Mouse (Mus musculus) stomach, embryonic 14.5 days (tissue): ENCODE measurements at regions not wholly inside any gene's neighbourhood (a gene's known extent, or its start where the extent isn't known, plus 50 kb on each side); places are given as distances from the start of the nearest gene placed in this dataset.

ENCODE experiments used
- ATAC-seq: fragments of 200-750 bp; cut with Nextera tagmentation; 2 replicates; pipeline ENCODE4 v1.8.0; 2017; ENCODE audit warnings: low read depth, moderate TSS enrichment; ENCODE audit not compliant: insufficient number of reproducible peaks, insufficient read depth, low FRiP score
- H3K27ac ChIP-seq: fragments of 300-500 bp; sonication (generic); 2 replicates; pipeline ENCODE4 v1.5.1; 2014; ENCODE audit warnings: mild to moderate bottlenecking, low read length, moderate library complexity, mixed read lengths
- H3K27me3 ChIP-seq: fragments of 300-500 bp; sonication (generic); 2 replicates; pipeline ENCODE4 v1.6.1; 2014; ENCODE audit warnings: low read length, control low read depth, mixed read lengths; ENCODE audit not compliant: control insufficient read depth, insufficient read depth
- H3K36me3 ChIP-seq: fragments of 300-500 bp; sonication (generic); 2 replicates; pipeline ENCODE4 v1.6.1; 2014; ENCODE audit warnings: mild to moderate bottlenecking, control low read depth, low read length, moderate library complexity, mixed read lengths; ENCODE audit not compliant: control insufficient read depth, insufficient read depth
- H3K4me1 ChIP-seq: fragments of 300-500 bp; sonication (generic); 2 replicates; pipeline ENCODE4 v1.6.1; 2014; ENCODE audit warnings: low read length, control low read depth, mixed read lengths; ENCODE audit not compliant: control insufficient read depth, insufficient read depth
- H3K4me2 ChIP-seq: fragments of 300-500 bp; sonication (generic); replicated peaks from 2 replicates; pipeline ENCODE4 v1.6.1; 2014; ENCODE audit warnings: low read depth, low read length, control low read depth
- H3K4me3 ChIP-seq: fragments of 300-500 bp; sonication (generic); 2 replicates; pipeline ENCODE4 v1.5.1; 2014; ENCODE audit warnings: low read depth, low read length, control low read depth
- H3K9ac ChIP-seq: fragments of 300-500 bp; sonication (generic); replicated peaks from 2 replicates; pipeline ENCODE4 v1.6.1; 2014; ENCODE audit warnings: low read depth, mild to moderate bottlenecking, control low read depth, low read length, moderate library complexity, mixed read lengths
- H3K9me3 ChIP-seq: fragments of 300-500 bp; sonication (generic); 2 replicates; pipeline ENCODE4 v1.6.1; 2016; ENCODE audit warnings: low read depth, low read length, control low read depth; ENCODE audit not compliant: control insufficient read depth
- WGBS: fragments of 180-500 bp; shearing (Covaris S2); extraction: QIAGEN DNeasy Blood & Tissue Kit; methylation state at CpG from one replicate; pipeline ENCODE4 v1.1.7; 2014; 5-methylcytosine and 5-hydroxymethylcytosine counted together

DNA sequence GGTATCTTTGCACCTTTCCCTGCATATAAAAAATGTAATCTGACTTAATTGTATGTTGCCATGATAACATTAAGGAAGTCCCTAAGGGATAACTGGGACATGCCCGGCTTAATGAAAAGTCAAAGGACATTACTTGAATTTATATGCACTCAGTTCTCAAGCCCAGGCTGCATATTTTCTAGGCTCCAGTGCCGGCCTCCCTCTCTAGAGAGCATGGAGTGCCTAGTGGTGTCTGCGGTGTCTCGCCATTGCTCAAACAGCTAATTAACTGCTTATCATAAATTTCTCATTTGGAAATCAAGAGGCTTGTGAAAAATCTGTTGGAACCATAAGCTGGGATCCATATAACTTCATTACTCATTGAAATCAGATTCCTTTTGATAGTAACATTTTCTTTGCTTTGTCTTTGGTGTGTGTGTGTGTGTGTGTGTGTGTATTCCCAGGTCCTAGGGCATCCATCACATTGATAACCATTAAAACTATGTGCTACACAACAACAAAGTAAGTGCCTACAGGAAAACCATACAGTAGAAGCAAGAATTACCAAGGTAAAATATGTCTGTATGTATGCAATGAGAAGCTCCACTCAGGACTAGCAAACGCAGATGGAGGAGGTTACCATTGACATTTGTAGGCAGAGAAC is 238.0 kb upstream of the Apob start:
- Histone ChIP-seq H3K27me3 (no peaks in the 10 kb centered on the region), H3K9ac (no peak overlapping the region), H3K4me2 (no peak overlapping the region), H3K4me1 (no peaks in the 10 kb centered on the region), H3K27ac (no peak overlapping the region), H3K36me3 (no peaks in the 10 kb centered on the region), H3K9me3 (no peaks in the 10 kb centered on the region), H3K4me3 (no peak overlapping the region)
- 84% methylated on average over 5 of the region's 5 CpGs for WGBS
- no peak for ATAC-seq

GRCm38 (mm10) chr12:7746708-7747107 is 230.7 kb upstream of the Apob start:
- Histone ChIP-seq H3K36me3 (no peaks in the 10 kb centered on the region), H3K4me3 (no peak overlapping the region), H3K9ac (no peak overlapping the region), H3K4me1 (no peaks in the 10 kb centered on the region), H3K4me2 (no peak overlapping the region), H3K9me3 (no peaks in the 10 kb centered on the region), H3K27me3 (no peaks in the 10 kb centered on the region), H3K27ac (no peak overlapping the region)
- ATAC-seq, result 0 out of 2 replicates have a peak, but pooled peaks have one; percentile 28
- WGBS, result 20% methylated on average over 2 of the region's 2 CpGs

DNA sequence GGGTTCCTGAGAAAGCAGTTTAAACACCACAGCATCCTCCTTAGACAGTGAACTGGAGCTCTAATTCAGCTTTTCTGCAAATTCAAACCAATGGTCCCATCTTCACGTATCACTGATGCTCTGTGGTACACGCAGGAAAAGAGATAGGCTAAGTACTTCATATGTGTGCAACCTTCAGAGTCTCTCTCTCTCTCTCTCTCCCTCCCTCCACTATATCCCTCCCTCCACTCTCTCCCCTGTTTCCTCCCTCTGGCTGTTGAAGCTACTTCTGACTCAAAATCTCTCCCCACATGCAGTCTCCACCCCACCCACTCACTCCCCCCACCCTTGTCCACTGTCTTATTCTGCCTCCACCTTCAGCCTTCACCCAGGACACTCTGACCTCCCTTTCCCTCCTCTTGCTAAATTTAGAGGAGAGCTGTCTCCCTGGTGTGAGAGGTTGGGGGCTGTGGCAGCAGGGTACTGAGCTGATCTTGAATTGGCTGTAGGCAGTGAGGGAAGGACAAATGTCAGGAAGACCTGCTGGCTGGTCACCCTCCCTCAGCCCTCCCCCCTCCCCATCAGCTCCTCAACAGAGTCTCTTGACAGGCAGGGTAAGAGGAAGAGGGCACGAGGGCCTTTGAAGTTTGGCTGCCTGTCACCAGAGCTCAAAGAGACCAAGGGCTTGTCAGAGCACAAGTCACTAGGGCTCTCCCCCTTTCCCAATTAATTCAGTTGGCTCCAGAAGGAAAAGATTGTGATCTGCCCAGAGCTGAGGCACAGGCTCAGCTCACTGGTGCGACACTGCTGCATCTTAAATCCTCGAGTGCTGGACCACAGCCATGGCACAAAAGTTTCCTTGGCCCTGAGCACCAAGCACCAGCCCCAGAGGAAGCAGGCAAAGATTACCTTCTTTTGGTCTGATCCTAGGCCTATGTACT is 227.9 kb upstream of the Apob start:
- Histone ChIP-seq H3K4me3 (no peak overlapping the region), H3K4me2 (no peak overlapping the region), H3K27me3 (no peaks in the 10 kb centered on the region), H3K4me1 (no peaks in the 10 kb centered on the region), H3K9ac (no peak overlapping the region), H3K9me3 (no peaks in the 10 kb centered on the region), H3K27ac (no peak overlapping the region), H3K36me3 (no peaks in the 10 kb centered on the region)
- 42% methylated on average over 5 of the region's 5 CpGs for WGBS
- ATAC-seq, result no peak

- Histone ChIP-seq H3K4me2 (no peak overlapping the region), H3K4me1 (no peaks in the 10 kb centered on the region), H3K27ac (no peak overlapping the region), H3K9ac (no peak overlapping the region), H3K9me3 (no peaks in the 10 kb centered on the region), H3K36me3 (no peaks in the 10 kb centered on the region), H3K4me3 (no peak overlapping the region), H3K27me3 (no peaks in the 10 kb centered on the region)
- ATAC-seq, result no peak
- 90% methylated on average over 5 of the region's 5 CpGs for WGBS
These were observed 222.6 kb upstream of the Apob start for GRCm38 (mm10) chr12:7754861-7755260.

- no peak for ATAC-seq
- no peaks in the 10 kb centered on the region for H3K4me1 ChIP-seq
These were observed 212.4 kb upstream of the Apob start for GRCm38 (mm10) chr12:7764795-7765697.

GRCm38 (mm10) chr12:7774127-7774526 is 203.3 kb upstream of the Apob start:
- no peak for ATAC-seq
- no peak overlapping the region for H3K27ac ChIP-seq
- H3K9me3 ChIP-seq, result no peaks in the 10 kb centered on the region
- no peaks in the 10 kb centered on the region for H3K27me3 ChIP-seq
- no peaks in the 10 kb centered on the region for H3K36me3 ChIP-seq
- no peaks in the 10 kb centered on the region for H3K4me1 ChIP-seq
- WGBS, result 33% methylated on average over 3 of the region's 3 CpGs
- no peak overlapping the region for H3K4me2 ChIP-seq
- H3K9ac ChIP-seq, result no peak overlapping the region
- H3K4me3 ChIP-seq, result no peak overlapping the region

More at GRCm38 (mm10) chr12:7764795-7765697, 212.4 kb upstream of the Apob start:
- WGBS, result 80% methylated on average over 11 of the region's 11 CpGs
- no peaks in the 10 kb centered on the region for H3K36me3 ChIP-seq
- H3K27ac ChIP-seq, result no peak overlapping the region
- no peak overlapping the region for H3K4me3 ChIP-seq
- H3K27me3 ChIP-seq, result no peaks in the 10 kb centered on the region
- H3K4me2 ChIP-seq, result no peak overlapping the region
- no peak overlapping the region for H3K9ac ChIP-seq
- H3K9me3 ChIP-seq, result no peaks in the 10 kb centered on the region

GRCm38 (mm10) chr12:7776335-7776734 is 201.1 kb upstream of the Apob start:
- Histone ChIP-seq H3K9ac (no peak overlapping the region), H3K27ac (no peak overlapping the region), H3K27me3 (no peaks in the 10 kb centered on the region), H3K4me3 (no peak overlapping the region), H3K9me3 (no peaks in the 10 kb centered on the region), H3K4me2 (no peak overlapping the region), H3K36me3 (no peaks in the 10 kb centered on the region), H3K4me1 (no peaks in the 10 kb centered on the region)
- 67% methylated on average over 3 of the region's 3 CpGs for WGBS
- no peak for ATAC-seq
